Mouse (Mus musculus) layer of hippocampus, postnatal 10 days (tissue): ENCODE measurements around the gene Scube1. TPM values are rescaled to one million over a fixed set of nuclear protein-coding genes. Genes with fewer than 3 reads are reported as not detected.

Source experiments
- DNase-seq, 2 experiments: peaks; one replicate each; pipeline ENCODE4 v3.0.0; 2021; ENCODE audit warnings: low spot score in 2 of 2
- total RNA-seq, 2 experiments: library from RNA; stranded (reverse); gene quantifications; 2 replicates each; pipeline ENCODE4 v1.2.3; 2021

Gene Scube1
- total RNA-seq, 2 experiments from 2014 or later = 14.8 to 17.6 TPM

GRCm38 (mm10) chr15:83709889-83710774 is 14.7 kb downstream of the Scube1 start:
- no peak for DNase-seq

GRCm38 (mm10) chr15:83706528-83707199 is 18.2 kb downstream of the Scube1 start:
- DNase-seq = no peak

- no peak for DNase-seq
Observed at GRCm38 (mm10) chr15:83700593-83700923, 24.3 kb downstream of the Scube1 start.

- DNase-seq = no peak
Observed at GRCm38 (mm10) chr15:83699834-83700592, 24.8 kb downstream of the Scube1 start.

GRCm38 (mm10) chr15:83699132-83699833 is 25.5 kb downstream of the Scube1 start:
- no peak for DNase-seq

GRCm38 (mm10) chr15:83696681-83697381 is 28.0 kb downstream of the Scube1 start:
- DNase-seq = no peak

- no peak for DNase-seq
Observed at GRCm38 (mm10) chr15:83695159-83695558, 29.7 kb downstream of the Scube1 start.

- no peak for DNase-seq
Observed at GRCm38 (mm10) chr15:83691901-83692361, 32.9 kb downstream of the Scube1 start.

GRCm38 (mm10) chr15:83689946-83690345 is 34.9 kb downstream of the Scube1 start:
- DNase-seq = no peak

GRCm38 (mm10) chr15:83686601-83687000 is 38.2 kb downstream of the Scube1 start:
- DNase-seq = no peak

- DNase-seq = no peak
Observed at GRCm38 (mm10) chr15:83685950-83686349, 38.9 kb downstream of the Scube1 start.

GRCm38 (mm10) chr15:83683051-83683561 is 41.7 kb downstream of the Scube1 start:
- no peak for DNase-seq

GRCm38 (mm10) chr15:83680300-83680699 is 44.5 kb downstream of the Scube1 start:
- DNase-seq = no peak

GRCm38 (mm10) chr15:83679729-83680128 is 45.1 kb downstream of the Scube1 start:
- no peak for DNase-seq

- DNase-seq = no peak
Observed at GRCm38 (mm10) chr15:83678606-83679005, 46.2 kb downstream of the Scube1 start.

- peak in 1 of 2 experiments; percentile 24 for DNase-seq
Observed at GRCm38 (mm10) chr15:83678089-83678488, 46.7 kb downstream of the Scube1 start.

GRCm38 (mm10) chr15:83677098-83677497 is 47.7 kb downstream of the Scube1 start:
- DNase-seq = no peak

GRCm38 (mm10) chr15:83676286-83676685 is 48.5 kb downstream of the Scube1 start:
- no peak for DNase-seq

GRCm38 (mm10) chr15:83673621-83674020 is 51.2 kb downstream of the Scube1 start:
- no peak for DNase-seq

GRCm38 (mm10) chr15:83667501-83667900 is 57.3 kb downstream of the Scube1 start:
- no peak for DNase-seq
